Mouse (Mus musculus) kidney, embryonic 15.5 days (tissue): ENCODE measurements around the gene Pan2. TPM values are rescaled to one million over a fixed set of nuclear protein-coding genes. Genes with fewer than 3 reads are reported as not detected.
"Not testable (repeated sequence)": the region's sequence is repeated elsewhere in the genome, so short reads cannot be mapped to it uniquely, and the experiment has no call there.

Experiments
- ATAC-seq: fragments of 200-750 bp; cut with Nextera tagmentation; replicated peaks from 2 replicates; pipeline ENCODE4 v1.8.0; 2017; ENCODE audit warnings: moderate TSS enrichment; ENCODE audit not compliant: low FRiP score
- H3K27ac ChIP-seq: fragments of 300-500 bp; sonication (generic); 2 replicates; pipeline ENCODE4 v1.5.1; 2015; ENCODE audit warnings: mild to moderate bottlenecking, inconsistent platforms
- H3K27me3 ChIP-seq: fragments of 300-500 bp; sonication (generic); 2 replicates; pipeline ENCODE4 v1.6.1; 2015; ENCODE audit warnings: inconsistent platforms
- H3K36me3 ChIP-seq: fragments of 300-500 bp; sonication (generic); 2 replicates; pipeline ENCODE4 v1.6.1; 2015; ENCODE audit warnings: inconsistent platforms
- H3K4me1 ChIP-seq: fragments of 300-500 bp; sonication (generic); 2 replicates; pipeline ENCODE4 v1.6.1; 2015; ENCODE audit warnings: inconsistent platforms
- H3K4me2 ChIP-seq: fragments of 300-500 bp; sonication (generic); 2 replicates; pipeline ENCODE4 v1.6.1; 2015; ENCODE audit warnings: moderate library complexity, mild to moderate bottlenecking, inconsistent platforms
- H3K4me3 ChIP-seq: fragments of 300-500 bp; sonication (generic); replicated peaks from 2 replicates; pipeline ENCODE4 v1.5.1; 2015; ENCODE audit warnings: mild to moderate bottlenecking, inconsistent platforms
- H3K9ac ChIP-seq: fragments of 300-500 bp; sonication (generic); 2 replicates; pipeline ENCODE4 v1.6.1; 2015; ENCODE audit warnings: mild to moderate bottlenecking, inconsistent platforms
- H3K9me3 ChIP-seq: fragments of 300-500 bp; sonication (generic); replicated peaks from 2 replicates; pipeline ENCODE4 v1.6.1; 2016; ENCODE audit warnings: inconsistent platforms
- WGBS: fragments of 180-500 bp; shearing (Covaris S2); methylation state at CpG from one replicate; pipeline ENCODE4 v1.1.7; 2015; ENCODE audit warnings: mixed read lengths; 5-methylcytosine and 5-hydroxymethylcytosine counted together
- polyA plus RNA-seq: library from polyadenylated mRNA; unstranded; fragments of >200 nt; fragmentation: Nextera tagmentation; extraction: Ambion mirVana; gene quantifications from 2 replicates; pipeline ENCODE4 v1.2.1, GENCODE M21; 2015

The Pan2 gene
- 38.4 and 41.7 TPM in 2 replicates for polyA plus RNA-seq

DNA sequence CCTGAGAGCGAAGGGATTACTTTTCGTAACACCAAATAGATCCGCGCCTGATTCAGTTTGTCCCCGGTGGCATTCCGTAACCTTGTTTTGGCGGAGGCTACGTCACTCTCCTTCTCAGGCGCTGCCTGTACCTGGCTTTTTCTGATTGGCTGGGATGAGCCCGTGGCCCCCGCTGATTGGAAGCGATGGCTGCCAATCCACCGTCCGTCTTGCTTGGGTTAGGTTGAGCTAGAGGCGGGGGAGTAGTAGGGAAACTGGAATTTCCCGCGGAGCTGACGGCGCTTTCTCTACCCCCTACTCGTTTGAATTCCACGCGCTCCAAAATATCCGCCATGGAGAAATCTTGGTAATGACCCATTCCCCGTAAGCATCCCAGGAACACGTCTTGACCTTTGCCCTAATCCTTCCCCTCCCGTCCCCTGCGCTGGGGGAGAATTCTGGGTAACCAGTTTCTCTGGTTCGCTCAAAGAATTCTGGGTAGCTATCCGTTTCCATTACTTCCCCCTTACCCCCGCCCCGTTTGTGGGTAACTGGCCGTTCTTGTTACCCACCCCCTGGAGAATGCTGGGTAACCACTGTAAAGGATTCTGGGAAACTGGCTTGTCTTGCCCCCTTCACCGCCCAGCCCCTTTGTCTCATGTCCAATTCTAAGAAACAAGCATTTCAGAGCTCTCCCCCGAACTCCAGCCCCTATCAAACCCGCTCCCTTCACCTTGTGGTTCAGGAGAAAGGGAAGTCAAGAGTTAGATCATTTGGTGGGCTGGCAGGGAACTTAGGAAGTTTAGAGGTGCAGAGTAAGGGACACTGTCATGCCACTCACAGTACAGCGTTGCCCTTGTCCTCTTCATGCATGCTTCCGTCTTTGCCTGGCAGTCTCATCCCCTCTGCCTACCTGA is at the start of gene Pan2:
Pan2 (plus strand) TSS at position 210 of the 896 bp plus-strand sequence.
- Histone ChIP-seq H3K27ac (peak within 1 kb of the TSS; percentile 98), H3K27me3 (no peaks in the 10 kb centered on the region), H3K4me3 (peak within 1 kb of the TSS; percentile 50), H3K36me3 (peaks cover 26% of the 10 kb centered on the region), H3K9ac (peak within 1 kb of the TSS; percentile 57), H3K9me3 (no peaks in the 10 kb centered on the region), H3K4me1 (peaks cover 19% of the 10 kb centered on the region), H3K4me2 (peak within 1 kb of the TSS; percentile 81)
- ATAC-seq: peak; percentile 99
- 2% methylated on average over 37 of the region's 37 CpGs for WGBS

DNA sequence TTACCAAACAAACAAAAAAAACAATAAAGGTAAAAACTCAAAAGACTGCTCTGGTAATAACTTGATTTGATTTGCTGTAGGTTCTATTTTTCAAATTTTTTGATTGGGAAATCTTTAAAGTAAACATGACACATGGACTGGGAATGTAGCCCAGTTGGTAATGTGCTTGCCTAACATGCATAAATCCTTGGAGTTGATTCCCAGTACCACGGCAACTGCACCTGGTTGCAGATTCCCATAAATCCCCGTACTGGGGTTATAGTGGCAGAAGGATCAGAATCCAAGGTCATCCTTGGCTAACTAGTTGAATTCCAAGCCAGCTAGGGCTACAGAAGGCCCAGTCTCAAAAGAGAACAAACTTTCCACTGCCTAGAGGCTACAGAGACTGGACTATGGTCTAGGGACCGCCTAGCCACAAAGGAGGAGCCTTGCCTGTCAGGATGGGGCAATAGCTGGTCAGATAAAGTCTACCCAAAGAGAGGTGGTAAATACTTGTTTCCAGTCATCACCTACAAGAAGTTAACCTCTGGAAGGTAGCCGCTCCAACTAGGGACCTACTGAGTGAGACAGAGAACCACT is 49.4 kb upstream of the Pan2 start, which contains the start of gene Apon:
Apon (plus strand) TSS at position 420 of the 579 bp plus-strand sequence.
- no peak for ATAC-seq
- Histone ChIP-seq H3K4me3 (no peak within 1 kb of the TSS), H3K27ac (no peak within 1 kb of the TSS), H3K4me1 (no peaks in the 10 kb centered on the region), H3K9me3 (no peaks in the 10 kb centered on the region), H3K27me3 (no peaks in the 10 kb centered on the region), H3K9ac (no peak within 1 kb of the TSS), H3K4me2 (no peak within 1 kb of the TSS), H3K36me3 (peaks cover 47% of the 10 kb centered on the region)
- 80% methylated on average over 4 of the region's 4 CpGs for WGBS

DNA sequence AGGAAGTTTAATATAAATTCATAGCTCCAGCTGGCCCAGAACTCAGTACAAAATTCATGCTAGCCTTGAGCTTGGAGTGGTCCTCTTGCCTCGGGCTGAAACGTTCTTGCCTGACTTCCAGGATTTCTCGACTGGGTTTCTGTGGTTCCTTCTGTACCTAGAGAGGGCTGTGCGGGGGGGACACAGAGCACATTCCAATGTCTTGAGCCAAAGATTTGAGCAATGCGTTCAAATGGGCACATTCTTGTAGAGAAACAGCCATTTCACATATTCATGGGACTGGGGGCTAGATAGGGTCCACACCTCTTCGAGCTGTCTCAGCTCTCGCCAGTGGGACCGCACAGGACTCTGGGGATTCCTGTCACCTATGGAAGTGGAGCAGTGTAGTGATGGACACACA is 47.2 kb upstream of the Pan2 start:
- no peak overlapping the region for H3K4me3 ChIP-seq
- H3K27me3 ChIP-seq: no peaks in the 10 kb centered on the region
- no peak for ATAC-seq
- H3K4me2 ChIP-seq: no peak overlapping the region
- no peaks in the 10 kb centered on the region for H3K4me1 ChIP-seq
- 85% methylated on average over 8 of the region's 8 CpGs for WGBS
- H3K27ac ChIP-seq: no peak overlapping the region
- no peak overlapping the region for H3K9ac ChIP-seq
- no peaks in the 10 kb centered on the region for H3K9me3 ChIP-seq
- peaks cover 25% of the 10 kb centered on the region for H3K36me3 ChIP-seq

DNA sequence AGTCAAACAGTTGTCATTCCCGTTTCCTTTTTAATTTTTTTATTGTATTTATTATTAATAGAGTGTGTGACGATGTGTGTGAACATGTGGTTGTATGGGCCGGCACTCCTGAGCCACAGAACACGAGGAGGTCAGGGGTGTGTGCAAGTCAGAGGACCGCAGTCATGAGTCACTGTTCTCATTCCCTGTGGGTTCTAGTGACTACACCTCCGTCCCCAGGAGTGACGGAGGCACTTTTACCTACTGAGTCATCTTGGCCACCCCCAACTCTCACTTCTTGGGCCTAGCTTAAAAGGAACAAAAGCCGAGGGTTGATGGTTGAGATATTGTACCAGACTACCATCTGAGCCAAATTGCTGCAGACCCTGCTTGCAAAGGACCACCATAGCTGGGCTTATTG is 46.8 kb upstream of the Pan2 start:
- H3K9me3 ChIP-seq: no peaks in the 10 kb centered on the region
- 76% methylated on average over 8 of the region's 8 CpGs for WGBS
- no peak for ATAC-seq
- no peak overlapping the region for H3K4me2 ChIP-seq
- no peak overlapping the region for H3K9ac ChIP-seq
- no peaks in the 10 kb centered on the region for H3K4me1 ChIP-seq
- H3K4me3 ChIP-seq: no peak overlapping the region
- no peaks in the 10 kb centered on the region for H3K27me3 ChIP-seq
- peaks cover 21% of the 10 kb centered on the region for H3K36me3 ChIP-seq
- H3K27ac ChIP-seq: no peak overlapping the region

DNA sequence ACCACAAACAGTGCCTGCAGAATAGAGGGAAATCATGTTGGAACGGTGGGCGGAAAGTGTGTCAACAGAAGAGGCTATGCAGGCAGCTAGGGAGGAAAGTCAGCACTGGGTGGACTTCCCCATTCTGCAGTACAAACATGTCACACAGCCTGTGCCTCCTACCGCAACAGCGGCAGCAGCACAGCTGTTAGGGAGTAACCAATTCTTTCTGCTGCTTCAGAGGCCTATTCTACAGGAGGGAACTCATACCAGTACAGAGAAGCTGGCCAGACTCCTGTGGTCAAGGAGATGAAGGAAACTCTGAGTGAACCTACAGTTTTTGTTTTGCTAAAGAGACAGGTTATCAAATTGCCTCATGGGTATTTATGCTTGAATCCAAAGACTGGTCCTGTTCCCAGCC is 44.2 kb upstream of the Pan2 start:
- Histone ChIP-seq H3K27me3 (no peaks in the 10 kb centered on the region), H3K4me1 (no peaks in the 10 kb centered on the region), H3K36me3 (no peaks in the 10 kb centered on the region), H3K27ac (no peak overlapping the region), H3K4me3 (no peak overlapping the region), H3K9me3 (no peaks in the 10 kb centered on the region), H3K4me2 (no peak overlapping the region), H3K9ac (no peak overlapping the region)
- WGBS: 79% methylated on average over 4 of the region's 4 CpGs
- ATAC-seq: no peak

DNA sequence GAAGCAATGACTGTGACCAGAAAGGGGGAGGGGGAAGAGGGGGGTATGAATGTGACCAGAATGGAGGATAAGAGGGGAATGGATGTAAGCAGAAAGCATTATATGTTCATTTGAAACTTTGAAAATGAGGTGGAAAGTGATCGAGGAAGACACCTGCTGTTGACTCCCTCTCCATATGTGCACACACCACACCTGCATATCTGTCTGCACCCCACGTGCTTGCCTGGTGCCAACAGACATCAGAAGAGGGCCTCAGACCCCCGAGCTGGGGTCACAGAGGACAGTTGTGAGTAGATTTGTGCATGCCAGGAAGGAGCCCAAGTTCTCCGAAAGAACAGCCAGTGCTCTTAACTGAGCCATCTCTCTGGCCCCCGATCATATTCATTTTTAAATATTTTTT is 43.2 kb upstream of the Pan2 start:
- ATAC-seq: no peak
- H3K9ac ChIP-seq: no peak overlapping the region
- H3K4me3 ChIP-seq: no peak overlapping the region
- H3K36me3 ChIP-seq: no peaks in the 10 kb centered on the region
- 88% methylated on average over 5 of the region's 5 CpGs for WGBS
- H3K9me3 ChIP-seq: no peaks in the 10 kb centered on the region
- no peak overlapping the region for H3K27ac ChIP-seq
- H3K4me1 ChIP-seq: no peaks in the 10 kb centered on the region
- H3K4me2 ChIP-seq: no peak overlapping the region
- no peaks in the 10 kb centered on the region for H3K27me3 ChIP-seq

DNA sequence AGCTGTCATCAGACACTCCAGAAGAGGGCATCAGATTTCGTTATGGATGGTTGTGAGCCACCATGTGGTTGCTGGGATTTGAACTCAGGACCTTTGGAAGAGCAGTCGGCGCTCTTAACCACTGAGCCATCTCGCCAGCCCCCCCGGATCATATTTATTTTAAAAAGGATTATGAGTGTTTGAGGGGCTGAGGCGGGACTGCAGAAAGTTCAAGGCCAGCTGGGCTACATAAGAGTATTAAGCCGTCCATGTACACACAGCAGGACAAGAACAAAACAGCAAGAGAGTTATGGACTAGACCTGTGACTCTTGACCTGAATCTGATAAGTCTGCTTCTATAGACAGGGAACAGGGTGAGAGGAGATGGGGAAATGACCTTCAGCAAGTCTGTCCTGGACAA is 42.8 kb upstream of the Pan2 start:
- not testable (repeated sequence) for H3K4me2 ChIP-seq, H3K9ac ChIP-seq, H3K27ac ChIP-seq, H3K27me3 ChIP-seq, ATAC-seq, H3K4me1 ChIP-seq, H3K9me3 ChIP-seq, H3K36me3 ChIP-seq, H3K4me3 ChIP-seq
- WGBS: 75% methylated on average over 7 of the region's 7 CpGs

DNA sequence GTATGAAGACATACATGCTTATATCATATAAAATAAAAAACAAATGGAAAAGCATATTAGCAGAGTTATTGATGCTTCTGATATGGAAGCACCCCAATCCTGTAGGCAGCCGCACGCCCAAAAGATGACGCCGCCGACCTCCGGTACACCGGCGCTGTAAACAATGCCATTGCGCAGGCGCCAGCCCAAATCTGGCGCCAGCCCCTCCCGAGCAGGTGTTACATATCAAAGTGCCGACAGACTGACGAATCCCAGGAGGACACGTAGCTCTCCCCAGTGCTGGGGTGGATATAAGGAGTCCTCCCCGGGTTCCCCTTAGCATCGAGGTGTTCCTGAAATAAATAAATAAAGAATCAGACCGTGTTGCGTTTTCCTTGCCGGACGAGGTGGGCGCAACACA is 40.8 kb upstream of the Pan2 start:
- Histone ChIP-seq H3K4me3 (no peak overlapping the region), H3K27ac (no peak overlapping the region), H3K36me3 (no peaks in the 10 kb centered on the region), H3K4me1 (no peaks in the 10 kb centered on the region), H3K9me3 (no peaks in the 10 kb centered on the region), H3K4me2 (no peak overlapping the region), H3K9ac (no peak overlapping the region), H3K27me3 (no peaks in the 10 kb centered on the region)
- no peak for ATAC-seq
- WGBS: 83% methylated on average over 22 of the region's 22 CpGs

DNA sequence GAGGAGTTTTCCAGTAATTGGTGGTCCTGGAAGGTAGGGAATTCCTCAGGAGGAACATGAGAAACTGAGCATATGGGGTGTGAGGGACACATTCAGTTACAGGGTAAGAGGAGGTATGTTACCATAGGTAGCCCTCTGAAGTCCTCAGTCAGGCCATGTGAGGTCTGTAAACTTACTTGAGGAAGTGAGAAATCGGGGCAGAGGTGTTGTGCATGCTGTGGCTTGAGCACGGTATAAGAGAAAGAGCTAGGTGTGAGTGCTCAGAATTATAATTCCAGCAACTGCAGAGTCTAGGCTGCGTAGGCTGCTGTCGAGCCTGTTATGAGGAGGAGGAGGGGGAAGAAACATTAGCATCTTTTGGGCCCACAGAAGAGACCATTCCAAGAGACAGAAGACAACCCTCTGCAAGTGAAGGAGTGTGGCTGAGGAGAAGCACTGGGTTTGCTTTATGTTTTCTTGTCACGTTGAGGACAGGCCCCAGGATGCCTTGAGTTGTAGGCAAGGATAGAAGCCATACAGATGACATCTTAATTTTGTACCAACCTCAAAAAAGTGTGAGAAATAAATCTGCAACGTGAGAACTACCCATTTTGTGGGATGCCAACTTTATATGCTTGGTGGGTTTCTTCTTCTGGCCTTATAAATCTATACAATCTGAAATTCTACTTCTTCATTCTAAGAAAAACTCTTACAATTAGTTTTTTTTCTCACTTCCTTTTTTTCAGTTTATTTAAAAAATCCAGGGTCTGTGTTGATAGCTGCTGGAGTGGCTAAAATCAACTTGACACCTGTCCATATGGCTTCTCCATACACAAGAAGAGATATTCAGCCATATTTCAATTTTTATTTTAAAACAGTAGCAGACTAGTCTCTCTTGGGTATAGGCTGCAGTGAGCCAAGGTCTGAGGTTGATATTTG is 39.5 kb upstream of the Pan2 start:
- no peak for ATAC-seq
- Histone ChIP-seq H3K9me3 (no peaks in the 10 kb centered on the region), H3K9ac (no peak overlapping the region), H3K36me3 (no peaks in the 10 kb centered on the region), H3K27ac (no peak overlapping the region), H3K4me1 (no peaks in the 10 kb centered on the region), H3K4me3 (no peak overlapping the region), H3K4me2 (no peak overlapping the region), H3K27me3 (no peaks in the 10 kb centered on the region)
- 81% methylated on average over 6 of the region's 6 CpGs for WGBS

DNA sequence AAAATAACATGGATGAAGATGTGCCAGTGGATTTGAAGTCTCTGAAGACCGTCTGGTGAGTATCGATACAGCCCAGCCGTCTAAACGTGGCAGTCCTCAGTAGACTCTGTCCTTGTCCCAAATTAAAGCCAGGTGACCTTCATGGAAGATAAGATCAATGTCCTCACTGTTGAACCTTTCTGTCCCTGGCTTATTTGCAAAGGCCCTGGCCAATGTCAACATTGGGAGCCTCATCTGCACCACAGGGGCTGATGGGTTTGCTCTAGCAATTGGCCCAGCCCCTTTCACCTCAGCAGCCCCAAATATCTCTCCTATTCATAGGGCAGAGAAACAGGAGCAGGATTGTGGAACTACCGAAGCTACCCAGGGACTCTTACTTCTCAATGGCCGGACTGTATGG is 34.8 kb upstream of the Pan2 start, which contains the start of gene Apof:
Apof (plus strand) TSS at position 301 of the 400 bp plus-strand sequence.
- WGBS: 85% methylated on average over 6 of the region's 6 CpGs
- Histone ChIP-seq H3K27me3 (no peaks in the 10 kb centered on the region), H3K4me3 (no peak within 1 kb of the TSS), H3K27ac (no peak within 1 kb of the TSS), H3K9me3 (no peaks in the 10 kb centered on the region), H3K36me3 (no peaks in the 10 kb centered on the region), H3K9ac (no peak within 1 kb of the TSS), H3K4me1 (peaks cover 12% of the 10 kb centered on the region; the same call in 1 of the 2 replicates), H3K4me2 (no peak within 1 kb of the TSS)
- no peak for ATAC-seq

DNA sequence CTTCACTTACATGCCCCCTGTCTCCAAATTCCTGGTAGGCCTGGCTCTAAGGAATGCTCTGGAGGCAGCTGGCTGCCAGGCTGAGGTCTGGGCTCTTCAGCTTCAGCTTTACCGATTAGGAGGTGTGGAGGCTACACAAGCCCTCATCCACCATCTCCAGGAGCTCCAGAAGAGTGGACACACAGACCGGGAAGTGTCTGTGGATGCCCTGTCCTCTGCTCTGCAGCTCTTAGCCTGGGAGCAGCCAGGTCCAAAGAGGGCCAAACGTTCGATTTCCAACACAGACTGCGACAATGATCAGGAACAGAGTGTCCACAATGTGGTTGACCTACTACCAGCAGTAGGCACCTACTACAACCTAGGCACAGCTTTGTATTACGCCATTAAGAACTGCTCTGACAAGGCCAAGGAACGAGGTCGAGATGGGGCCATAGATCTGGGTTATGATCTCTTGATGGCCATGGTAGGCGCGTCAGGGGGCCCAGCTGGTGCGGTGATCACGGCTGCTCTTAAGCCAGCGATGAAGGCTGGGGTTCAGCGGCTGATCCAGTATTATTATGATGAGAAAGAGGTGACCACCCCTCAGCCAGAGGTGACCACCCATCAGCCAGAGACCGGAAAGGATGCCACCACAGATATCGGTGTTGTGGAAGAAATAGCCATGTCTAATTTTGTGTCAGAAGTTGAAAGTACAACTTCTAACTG is 33.8 kb upstream of the Pan2 start:
- Histone ChIP-seq H3K4me2 (peak overlapping the region; percentile 77), H3K4me1 (peaks cover 12% of the 10 kb centered on the region; the same call in 1 of the 2 replicates), H3K36me3 (no peaks in the 10 kb centered on the region), H3K27me3 (no peaks in the 10 kb centered on the region), H3K4me3 (peak overlapping the region; percentile 76; the same call in 1 of the 2 replicates), H3K9me3 (no peaks in the 10 kb centered on the region), H3K9ac (no peak overlapping the region), H3K27ac (no peak overlapping the region)
- WGBS: 85% methylated on average over 16 of the region's 16 CpGs
- ATAC-seq: no peak
